Mouse (Mus musculus): ENCODE results near the gene Gdnf.

Gene Gdnf

DNA sequence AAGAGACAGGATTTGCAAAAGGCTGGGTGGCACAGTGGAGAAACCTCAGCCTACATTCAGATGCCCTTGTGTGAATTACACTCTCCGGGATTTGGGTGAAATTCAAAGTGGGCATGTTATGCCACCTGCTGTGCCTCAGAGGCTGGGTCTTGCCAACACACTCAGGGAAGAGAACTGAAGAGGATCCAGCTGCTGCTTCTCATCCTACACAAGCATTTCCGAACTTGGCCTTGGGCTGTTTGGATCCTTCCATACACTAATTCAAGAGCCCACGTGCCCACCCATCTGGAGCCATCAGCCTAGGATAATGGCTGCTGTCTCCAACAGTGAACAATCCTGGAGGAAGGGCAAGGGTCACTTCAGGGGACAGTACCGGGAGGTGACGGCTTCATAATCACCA lies 52.7 kb downstream of the Gdnf start:
- DNase-seq = no peak

DNA sequence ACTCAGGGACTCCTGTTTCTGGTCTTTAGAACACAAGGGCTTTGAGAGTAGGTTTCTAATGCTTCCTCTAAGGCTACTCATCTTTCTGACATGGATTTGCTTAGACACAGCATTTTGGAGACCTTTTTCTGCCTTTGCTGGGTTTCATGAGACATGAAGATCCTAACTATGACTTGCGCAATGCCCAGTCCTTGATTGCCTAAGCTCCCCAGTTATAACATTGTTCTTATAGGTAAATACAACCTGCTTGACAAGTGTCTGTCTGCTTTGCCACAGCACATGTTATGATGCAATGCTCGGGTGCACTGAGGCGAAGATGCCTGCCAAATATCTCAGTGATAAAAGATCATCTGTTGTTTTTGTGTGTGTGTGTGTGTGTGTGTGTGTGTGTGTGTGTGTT lies 54.7 kb downstream of the Gdnf start:
- DNase-seq = no peak

DNA sequence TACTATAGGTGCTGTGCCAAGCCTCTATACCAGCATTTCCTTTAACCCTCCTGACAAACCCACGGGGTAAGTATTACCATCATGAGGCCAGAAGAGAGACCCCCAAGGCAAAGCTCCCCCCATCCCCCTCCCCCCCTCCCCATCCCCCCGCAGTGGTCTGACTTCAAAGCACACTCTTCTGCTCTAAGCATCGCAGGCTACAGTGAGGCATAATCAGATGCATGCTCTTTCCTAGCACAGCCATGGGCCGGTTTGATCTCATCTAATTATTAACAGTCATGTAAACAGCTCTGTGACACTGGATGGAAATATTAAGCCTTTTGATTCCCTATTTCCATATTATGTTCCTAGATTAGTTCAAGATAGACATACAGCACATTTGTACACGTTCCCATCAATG lies 61.8 kb downstream of the Gdnf start:
- no peak for DNase-seq

DNA sequence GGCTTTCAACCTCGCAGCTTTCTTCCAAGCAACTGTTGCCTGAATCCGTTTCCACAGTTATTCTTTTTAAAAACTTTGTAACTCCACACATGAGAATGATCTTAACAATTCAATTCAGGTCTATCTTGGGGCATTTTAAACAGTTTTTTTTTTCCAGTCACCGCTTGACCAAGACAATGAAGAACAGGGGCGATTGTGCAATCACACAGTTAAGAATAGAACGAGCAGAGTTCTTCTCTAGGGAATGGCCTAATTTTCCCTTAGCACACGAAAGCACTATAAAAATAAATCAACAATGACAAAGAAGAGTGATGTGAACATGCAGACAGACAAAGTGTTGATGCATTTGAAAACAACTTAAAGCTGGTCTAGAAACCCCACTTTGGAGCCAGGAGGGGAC lies 65.2 kb downstream of the Gdnf start:
- no peak for DNase-seq

DNA sequence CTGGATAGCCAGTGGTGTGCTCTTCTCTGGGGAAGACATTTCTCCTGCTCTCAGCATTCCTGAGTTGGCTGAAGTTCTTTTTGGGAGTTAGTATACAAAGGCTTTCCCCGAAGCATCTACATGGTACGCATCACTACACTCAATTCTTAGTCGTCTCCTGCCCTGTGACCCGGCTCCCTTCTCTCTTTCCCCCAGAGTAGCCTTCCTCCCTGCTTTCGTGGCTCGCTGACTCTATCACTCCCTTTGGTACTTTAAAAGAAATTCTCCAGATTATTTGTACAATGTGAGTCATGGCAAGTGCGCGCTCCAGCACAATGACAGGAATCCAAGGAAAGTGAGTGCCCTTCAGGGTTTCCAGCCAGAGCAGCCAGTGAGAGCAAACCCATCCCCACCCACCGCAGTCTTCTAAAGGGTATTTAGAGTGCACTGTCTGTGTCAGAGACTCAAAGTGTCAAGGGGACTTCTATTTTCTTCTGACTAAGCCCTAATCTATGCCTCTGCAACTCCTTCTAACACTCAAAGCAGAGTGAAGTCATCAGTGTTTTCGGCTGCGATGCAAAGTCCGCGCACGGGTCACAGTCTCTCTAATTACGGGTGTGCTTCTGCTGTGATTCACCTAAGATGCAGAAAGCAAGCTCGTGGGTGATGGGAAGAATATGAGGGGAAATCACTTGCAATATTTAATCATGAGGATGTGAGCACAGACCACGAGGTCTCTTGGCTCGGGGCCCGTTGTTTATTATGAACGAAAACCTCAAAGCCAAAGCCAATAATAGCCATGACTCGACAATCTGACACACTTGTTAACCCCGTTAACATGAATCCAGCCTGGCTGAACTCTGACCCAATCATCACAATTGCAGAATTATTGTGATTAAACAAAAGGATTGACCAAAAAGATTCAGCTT lies 67.2 kb downstream of the Gdnf start:
- no peak for DNase-seq

DNA sequence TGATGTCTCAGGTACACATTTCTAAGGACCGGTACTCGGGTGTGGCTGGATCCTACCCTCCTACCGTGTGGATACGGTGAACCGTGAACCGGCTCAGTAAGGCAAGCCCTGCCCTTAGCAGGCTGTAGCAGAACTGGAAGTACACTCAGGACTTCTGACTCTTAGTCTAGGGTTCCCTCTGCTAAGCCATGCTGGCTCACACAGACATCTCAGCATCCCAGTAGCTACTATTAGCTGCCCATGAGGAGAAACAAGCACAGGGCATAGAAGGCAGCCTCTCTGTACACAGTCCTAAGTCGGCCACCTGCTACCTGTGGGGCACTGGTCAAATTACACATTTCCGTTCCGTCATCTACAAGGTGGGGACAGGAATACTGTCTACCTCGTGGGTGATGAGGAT lies 68.2 kb downstream of the Gdnf start:
- no peak for DNase-seq

DNA sequence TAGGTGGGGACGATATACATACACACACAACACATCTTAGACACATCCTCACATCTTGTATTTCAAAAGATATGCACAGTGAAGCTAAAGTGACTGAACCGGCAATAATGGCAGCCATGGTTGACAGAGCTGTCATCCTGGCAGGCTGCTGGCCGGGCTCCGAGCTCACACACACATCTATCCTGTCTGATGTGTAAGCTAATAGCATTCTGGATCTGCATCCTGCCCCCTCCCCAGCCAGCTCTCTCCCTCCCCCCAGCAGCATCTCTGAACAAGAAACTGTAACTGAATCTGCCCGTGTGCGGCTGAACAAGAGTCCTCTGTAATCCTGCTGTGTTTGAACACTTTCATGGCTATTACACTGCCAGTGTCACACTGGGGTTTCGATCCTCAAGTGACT lies 69.3 kb downstream of the Gdnf start:
- no peak for DNase-seq

DNA sequence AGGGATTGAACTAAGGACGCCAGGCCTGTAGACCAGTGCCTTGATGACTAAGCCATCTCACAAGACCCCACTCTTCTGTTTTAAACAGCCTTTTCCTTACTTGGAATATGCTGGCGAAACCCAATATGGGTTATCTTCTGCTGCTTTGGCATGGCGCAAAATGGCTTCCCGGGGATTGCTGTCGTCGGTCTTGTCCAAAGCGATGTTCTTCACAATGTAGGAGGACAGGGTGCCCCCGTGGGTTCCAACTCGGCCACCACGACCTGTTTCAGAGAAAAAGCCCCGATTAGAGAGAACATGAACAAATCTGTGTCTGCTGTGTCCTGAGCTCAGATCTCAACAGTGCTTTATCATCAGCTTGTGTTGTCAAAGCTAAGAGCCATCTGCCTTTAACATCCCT lies 73.5 kb downstream of the Gdnf start:
- DNase-seq = no peak

DNA sequence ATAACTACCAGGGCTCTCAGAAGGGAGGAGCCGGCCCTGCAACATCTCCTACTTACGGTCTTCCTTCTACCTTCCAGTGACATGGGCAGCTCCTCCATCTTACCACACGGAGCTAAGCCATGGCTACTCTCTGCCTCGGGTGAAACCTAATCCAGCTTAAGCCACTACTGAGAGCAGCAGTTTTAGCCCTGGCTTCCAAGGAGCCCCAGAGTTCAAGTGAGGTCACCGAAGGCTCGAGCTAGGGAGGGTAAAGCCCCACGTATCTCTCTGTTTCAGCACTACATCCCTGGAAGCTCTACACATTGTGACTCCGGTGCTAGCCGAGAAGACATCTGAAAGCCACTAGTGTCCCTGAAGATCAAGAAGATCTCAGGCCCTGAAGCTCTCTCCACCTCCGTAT lies 74.5 kb downstream of the Gdnf start:
- DNase-seq = no peak

DNA sequence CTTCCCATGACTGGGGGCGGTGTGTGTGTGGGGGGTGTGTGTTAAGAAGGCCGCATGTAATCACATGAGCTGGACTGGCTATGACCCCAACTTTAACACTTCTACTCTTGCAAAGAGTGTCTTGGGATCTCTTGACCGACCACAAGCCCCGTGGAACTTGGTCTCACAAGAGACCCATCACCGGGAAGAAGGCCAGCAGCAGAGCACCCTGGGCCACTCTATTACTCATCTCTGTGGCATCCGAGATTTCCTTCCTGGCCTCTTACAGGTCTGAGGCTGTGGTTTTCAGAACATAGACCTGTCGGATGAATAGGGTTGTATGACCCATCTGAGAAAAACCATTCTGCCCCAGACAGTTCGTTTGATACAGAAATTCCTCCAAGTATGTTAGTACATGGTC lies 75.9 kb downstream of the Gdnf start:
- DNase-seq = no peak
